Mouse (Mus musculus) myocyte (in vitro differentiated cells): Measurements from ENCODE around the gene Snx8.

Source experiments
- E2F4 ChIP-seq: IDR thresholded peaks from one replicate; pipeline ENCODE4 v1.6.1; 2011; ENCODE audit warnings: mild to moderate bottlenecking, control low read depth, moderate library complexity; ENCODE audit not compliant: insufficient read depth
- MAX ChIP-seq: IDR thresholded peaks from one replicate; pipeline ENCODE4 v1.6.1; 2011; ENCODE audit warnings: low read depth, mild to moderate bottlenecking, control low read depth
- MYOD1 ChIP-seq, 3 experiments: IDR thresholded peaks; one replicate each; pipeline ENCODE4 v1.6.1; 2011; ENCODE audit warnings: control low read depth in 2 of 3, low read depth in 2 of 3, mild to moderate bottlenecking in 2 of 3, moderate library complexity in 1 of 3; ENCODE audit not compliant: insufficient read length in 2 of 3, control insufficient read depth in 1 of 3
- MYOG ChIP-seq, 3 experiments: IDR thresholded peaks; one replicate each; pipeline ENCODE4 v1.6.1; 2011; ENCODE audit warnings: control low read depth in 2 of 3, low read depth in 2 of 3, mild to moderate bottlenecking in 2 of 3; ENCODE audit not compliant: insufficient read length in 2 of 3, control insufficient read depth in 1 of 3, insufficient read depth in 1 of 3
- POLR2A ChIP-seq: IDR thresholded peaks from one replicate; pipeline ENCODE4 v1.6.1; 2011; ENCODE audit warnings: low read depth, mild to moderate bottlenecking, control low read depth, moderate library complexity; ENCODE audit not compliant: insufficient read length
- POLR2AphosphoS2 ChIP-seq: IDR thresholded peaks from one replicate; pipeline ENCODE4 v1.6.1; 2011; ENCODE audit warnings: low read depth, control low read depth; ENCODE audit not compliant: insufficient read length
- REST ChIP-seq: IDR thresholded peaks from one replicate; pipeline ENCODE4 v1.6.1; 2011; ENCODE audit warnings: mild to moderate bottlenecking, control low read depth, moderate library complexity; ENCODE audit not compliant: insufficient read depth, insufficient read length
- SRF ChIP-seq: IDR thresholded peaks from one replicate; pipeline ENCODE4 v1.6.1; 2011; ENCODE audit warnings: low read depth; ENCODE audit not compliant: control insufficient read depth, insufficient read length
- TCF12 ChIP-seq: IDR thresholded peaks from one replicate; pipeline ENCODE4 v1.6.1; 2011; ENCODE audit warnings: mild to moderate bottlenecking, control low read depth; ENCODE audit not compliant: poor library complexity, insufficient read depth, severe bottlenecking
- TCF3 ChIP-seq: IDR thresholded peaks from one replicate; pipeline ENCODE4 v1.6.1; 2011; ENCODE audit warnings: low read depth, control low read depth; ENCODE audit not compliant: insufficient read length
- USF1 ChIP-seq: IDR thresholded peaks from one replicate; pipeline ENCODE4 v1.6.1; 2011; ENCODE audit warnings: low read depth, mild to moderate bottlenecking, control low read depth, moderate library complexity

GRCm38 (mm10) chr5:140336680-140337079 lies 52.4 kb downstream of the Snx8 start:
- TF ChIP-seq MYOD1 (IDR thresholded peaks at IDR 0.05; ENCODE audit: control insufficient read depth in 1 of 3, insufficient read length in 2 of 3, low read depth in 2 of 3) (no peak), POLR2A (no peak), USF1 (no peak), MYOG (IDR thresholded peaks at IDR 0.05; ENCODE audit: control insufficient read depth in 1 of 3, insufficient read depth in 1 of 3, insufficient read length in 2 of 3, low read depth in 2 of 3) (no peak), TCF12 (no peak), SRF (no peak), MAX (no peak), REST (no peak), E2F4 (no peak), POLR2AphosphoS2 (no peak), TCF3 (no peak)
